Mouse (Mus musculus) cerebellum, postnatal 10 days (tissue): ENCODE measurements around the gene Osbpl3.
A peak's percentile ranks its signal among the peaks of the same experiment; 100 is the strongest.

ENCODE experiments used
- DNase-seq, 2 experiments: peaks; one replicate each; pipeline ENCODE4 v3.0.0; 2021; ENCODE audit warnings: mixed read lengths in 2 of 2

The Osbpl3 gene

DNA sequence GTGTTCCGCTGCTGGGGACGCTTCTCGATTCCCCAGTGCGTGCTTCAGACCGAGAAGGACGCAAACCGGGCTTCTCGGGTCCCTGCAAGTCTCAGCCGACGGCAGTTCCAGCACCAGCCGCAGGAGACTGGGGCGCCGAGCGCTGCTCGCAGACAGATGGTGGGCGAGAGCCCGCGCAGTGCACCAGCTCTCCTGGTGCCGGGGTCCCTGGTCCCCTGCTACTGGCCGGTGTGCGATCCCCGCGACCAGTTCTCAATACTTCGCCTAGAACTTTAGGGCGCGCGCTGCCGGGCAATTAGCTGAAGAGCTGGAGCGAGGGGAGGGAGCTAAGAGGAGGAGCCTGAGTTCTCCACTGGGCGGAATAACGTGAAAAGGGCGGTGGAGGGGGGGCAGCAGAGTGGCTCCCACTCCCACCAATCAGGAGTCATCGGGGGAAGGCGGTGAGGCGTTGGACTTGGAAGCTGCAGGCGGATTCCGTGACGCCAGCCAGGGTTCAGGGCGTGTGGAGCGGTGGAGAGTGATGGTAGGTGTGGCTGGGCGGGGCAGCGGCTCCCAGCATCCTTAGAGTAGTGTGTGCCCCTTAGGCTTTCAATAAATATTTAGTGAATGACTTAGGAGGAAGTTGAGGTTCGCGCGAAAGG, at the start of gene Osbpl3:
Gene Osbpl3 (minus strand): TSS at position 373 of the 641 bp plus-strand sequence.
- peak; percentile 90 to 93 for DNase-seq

DNA sequence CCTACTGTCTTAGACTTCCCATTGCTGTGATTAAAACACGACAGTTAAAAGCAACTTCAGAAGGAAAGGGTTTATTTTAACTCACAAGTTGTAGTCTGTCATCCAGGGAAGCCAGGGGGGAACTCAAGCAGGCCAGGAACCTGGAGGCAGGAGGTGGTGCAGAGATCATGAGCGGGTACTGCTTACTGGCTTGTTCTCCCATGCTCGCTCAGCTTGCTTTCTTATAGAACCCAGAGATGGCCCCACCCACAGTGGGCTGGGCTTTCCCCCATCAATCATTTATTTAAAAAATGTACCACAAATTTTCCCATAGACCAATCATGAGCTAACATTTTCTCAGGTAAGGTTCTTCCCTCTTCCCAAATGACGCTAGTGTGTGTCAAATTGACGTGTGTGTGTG, 49.5 kb upstream of the Osbpl3 start:
- DNase-seq: no peak

DNA sequence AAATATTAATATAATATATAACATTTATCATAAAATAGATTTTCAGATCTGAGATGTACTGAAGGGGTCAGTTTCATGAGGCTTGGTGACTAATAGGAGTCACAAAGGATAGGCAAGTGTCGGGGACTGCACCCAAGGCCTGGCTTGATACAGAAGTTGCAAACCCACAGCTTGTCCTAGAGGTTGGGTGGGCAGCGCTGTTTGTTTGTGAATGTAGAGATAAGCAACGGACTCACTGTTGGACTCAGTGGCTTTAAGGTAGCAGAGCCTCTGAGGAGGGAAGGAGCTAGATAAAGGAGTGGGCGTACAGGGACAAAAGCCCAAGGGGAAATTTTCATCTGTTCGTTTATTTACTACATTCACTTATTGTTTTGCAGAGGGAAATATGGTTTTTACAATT, 48.7 kb upstream of the Osbpl3 start:
- no peak for DNase-seq

DNA sequence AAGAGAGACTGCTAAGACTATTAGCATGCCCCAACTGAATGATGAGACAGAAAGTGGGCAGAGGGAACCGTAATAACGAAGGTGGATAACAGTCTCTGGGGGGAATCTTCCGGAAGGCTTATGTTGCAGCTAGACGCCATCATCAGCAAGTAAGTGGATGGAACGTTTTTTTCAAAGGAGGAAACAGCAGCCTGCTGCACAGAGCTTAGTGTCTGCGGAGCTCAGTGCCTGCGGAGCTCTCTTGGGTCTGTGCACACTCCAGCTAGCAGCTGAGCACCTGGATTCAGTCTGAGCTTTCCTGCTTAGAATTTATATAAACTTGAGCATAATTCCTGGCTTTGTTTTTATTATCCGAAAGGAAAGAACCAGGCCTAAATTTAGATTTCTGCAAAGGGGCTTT, 47.8 kb upstream of the Osbpl3 start:
- DNase-seq: no peak

DNA sequence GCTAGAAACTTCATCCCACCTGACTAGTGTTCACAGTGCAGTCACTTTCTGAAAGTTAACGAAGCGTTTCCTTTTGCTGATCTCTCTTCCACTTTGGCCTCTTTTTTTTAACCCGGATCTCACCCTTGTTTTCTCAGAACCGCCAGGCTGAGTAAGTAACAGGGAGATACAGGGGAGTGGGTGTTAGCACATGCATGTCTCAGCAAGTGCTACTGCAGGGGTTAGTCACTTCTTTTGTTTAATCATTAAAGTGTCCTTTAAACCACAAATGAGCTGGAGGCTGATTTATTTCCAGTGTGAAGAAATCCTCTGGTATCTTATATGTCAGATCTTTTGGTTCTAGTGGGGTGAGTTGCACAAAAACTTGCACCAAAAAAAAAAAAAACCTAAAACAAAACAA, 47.0 kb upstream of the Osbpl3 start:
- no peak for DNase-seq

DNA sequence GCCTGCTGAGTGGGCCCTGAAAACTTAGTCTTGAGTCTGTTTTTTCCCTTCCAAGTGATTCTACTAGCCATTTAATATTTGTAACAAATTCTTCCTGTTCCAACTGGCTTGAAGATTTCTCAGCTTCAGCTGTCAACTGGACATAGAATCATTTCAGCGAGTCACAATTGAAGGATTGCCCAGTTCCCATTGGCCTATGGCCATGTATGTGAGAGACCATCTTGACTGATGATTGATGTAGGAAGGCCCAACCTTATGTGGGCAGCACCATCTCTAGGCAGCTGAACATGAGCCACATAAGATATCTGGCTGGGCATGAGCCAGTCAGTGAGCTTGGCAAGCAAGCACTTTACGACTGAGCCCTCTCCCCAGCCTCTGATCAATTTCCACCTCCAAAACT, 42.3 kb upstream of the Osbpl3 start:
- peak; percentile 82 to 86 for DNase-seq

DNA sequence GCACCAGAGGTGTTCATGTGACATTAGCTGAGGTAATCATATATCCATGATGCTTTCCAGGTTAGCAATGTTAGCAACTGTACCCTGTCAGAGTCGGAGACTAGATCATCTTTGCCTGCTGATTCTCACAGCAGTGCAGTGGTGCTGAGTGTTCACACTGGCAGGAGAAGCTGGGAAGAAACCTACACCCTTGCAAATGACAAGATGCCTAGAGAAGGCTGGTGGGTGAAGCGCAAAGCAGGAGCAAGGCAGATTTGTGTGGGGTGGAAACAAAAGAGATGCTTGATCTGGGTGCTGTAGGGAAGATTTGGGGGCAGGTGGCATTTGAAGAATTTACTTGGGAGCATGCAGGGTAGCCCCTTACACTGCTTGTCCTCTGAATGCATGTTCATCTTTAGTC, 34.5 kb upstream of the Osbpl3 start:
- no peak for DNase-seq

DNA sequence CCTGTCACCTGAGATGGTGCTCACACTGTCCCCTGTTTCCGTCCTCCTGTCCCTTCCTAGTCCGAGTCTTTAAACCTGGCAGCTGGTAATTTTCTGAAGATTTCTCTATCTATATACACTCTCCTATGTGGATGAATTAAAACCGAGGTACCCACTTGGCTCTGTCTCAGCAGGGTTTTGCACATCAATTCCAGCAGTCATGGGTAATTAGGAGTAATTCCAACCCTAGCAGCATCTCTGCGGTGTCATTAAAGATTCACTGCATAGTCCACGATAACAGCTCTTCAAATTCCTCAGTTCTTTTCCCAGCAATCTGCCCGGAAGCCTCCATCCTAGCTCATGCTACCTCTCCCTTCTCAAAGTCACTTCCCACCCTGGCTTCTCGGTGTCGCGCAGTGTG, 33.4 kb upstream of the Osbpl3 start:
- no peak for DNase-seq

DNA sequence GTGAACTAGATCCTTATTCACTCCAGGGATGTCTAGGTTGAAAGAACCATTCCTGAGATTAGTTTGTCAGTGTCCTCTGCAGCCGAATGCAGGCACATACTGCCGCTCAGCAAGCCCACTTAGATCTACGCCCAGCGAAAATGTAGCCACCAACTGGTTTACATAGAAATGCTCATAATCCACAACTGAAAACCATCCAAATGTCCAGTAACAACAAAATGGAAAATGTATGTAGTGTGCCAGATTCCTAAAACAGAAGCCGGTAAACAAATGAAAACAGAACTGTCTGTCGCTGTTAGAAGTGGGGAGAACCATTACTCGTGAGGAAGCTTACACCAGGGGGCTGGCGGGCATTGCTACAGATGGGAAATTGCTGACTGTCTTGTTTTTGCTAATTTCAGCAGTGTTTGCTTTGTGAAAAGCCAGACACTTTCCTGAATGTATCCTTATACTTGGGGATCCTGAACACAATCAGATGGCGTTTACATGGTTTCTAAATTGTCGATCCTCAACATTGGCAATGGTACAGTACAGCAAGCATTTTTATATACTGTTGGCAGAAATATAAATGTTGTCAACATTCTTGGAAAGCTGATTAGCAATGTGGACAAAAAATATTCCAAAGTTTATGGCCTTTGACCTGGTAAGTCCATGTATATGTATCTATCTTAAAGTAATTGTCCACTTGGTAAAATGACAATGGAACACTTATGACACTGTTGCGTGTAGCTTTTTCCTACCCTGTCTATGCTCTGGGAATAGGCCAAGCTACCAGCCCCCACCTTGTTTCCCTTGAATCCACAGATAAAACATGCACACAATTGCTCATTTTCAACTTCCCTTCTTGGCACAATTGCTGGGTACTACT, 30.3 kb upstream of the Osbpl3 start:
- DNase-seq: no peak

DNA sequence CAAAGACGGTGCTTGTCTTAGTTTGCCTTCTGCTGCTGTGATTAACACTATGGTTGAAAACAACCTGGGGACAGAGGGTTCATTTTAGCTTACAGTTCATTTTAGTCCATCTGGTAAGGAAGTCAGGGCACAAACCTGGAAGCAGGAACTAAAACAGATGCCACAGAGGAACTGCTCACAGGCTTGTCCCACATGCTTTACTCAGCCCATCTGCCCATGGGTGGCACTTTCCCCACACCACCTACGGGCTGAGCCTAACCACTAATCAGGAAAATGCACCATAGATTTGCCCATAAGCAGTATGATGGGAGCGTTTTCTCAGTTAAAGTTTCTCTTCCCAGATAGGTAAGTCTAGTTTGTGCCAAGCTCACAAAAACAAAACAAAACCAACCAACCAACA, 27.4 kb upstream of the Osbpl3 start:
- no peak for DNase-seq

DNA sequence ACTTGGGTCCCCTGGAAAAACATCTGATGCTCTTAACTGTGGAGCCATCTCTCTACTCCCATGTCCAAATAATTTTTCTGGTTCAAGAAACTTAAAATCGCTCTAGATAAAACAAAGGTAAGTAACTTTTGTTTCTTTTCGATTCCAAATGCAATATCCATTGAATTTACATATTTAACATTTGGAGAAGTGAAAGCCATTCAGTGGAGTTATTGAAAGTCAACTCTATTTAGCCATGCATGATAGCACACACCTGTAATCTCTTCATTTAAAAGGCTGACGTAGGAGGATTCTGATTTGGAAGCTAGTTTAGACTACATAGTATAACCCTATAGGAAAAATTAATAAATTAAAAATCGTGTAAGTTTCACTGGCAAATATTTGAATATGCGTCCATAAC, 25.5 kb upstream of the Osbpl3 start:
- DNase-seq: no peak

DNA sequence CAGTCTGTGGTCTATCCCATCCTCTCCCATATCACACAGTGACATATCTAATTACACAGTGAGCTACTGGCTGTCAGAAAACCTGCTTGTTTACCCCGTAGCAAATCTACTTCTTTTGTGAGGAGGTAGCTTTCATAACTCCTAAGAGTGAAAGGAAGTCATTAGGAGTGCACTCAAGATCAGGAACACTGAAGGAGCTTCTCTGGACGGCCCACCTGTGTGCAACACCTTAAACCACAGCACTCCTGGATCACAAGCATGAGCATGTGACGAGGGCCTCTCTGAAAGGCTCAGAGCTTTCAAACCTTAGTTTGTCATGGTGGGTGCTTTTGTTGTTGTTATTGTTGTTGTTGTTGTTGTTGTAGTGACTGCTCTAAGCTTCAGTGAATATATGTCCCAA, 10.4 kb upstream of the Osbpl3 start:
- DNase-seq: no peak

DNA sequence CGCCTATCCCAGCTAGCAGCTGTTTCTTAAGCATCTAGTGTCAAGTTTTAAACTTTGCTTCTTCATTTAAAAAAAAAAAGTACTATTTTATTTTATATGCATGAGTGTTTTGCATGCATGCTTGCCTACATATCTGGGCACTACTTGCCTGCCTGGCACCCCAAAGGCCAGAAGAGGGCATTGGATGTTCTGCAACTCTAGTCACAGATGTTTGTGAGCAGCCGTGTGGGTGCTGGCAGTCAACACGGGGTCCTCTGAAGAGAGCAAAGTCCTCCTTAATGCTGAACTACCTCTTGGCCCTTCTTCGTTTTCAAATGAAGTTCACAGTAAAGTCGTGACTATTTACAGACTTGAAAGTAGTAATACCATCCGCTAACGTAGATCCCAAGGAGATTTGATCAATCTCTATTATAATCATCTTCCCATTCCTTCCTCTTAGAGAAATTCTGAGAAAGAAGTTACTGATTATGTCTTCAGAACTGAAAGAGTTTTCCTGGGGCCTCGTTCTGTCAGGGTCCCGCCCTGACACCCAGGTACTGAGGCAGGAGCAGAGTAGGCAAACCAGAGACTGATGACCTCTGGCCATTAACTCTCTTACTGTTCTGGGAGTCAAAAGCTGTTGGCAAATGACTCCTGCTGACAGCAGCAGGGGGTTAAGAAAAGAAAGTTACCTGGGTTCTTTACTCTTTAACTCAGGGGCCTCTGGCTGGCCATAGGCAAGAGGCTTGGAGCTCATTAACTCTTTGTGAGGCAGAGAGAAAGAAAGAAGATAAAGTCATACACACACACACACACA, 8.9 kb upstream of the Osbpl3 start:
- DNase-seq: no peak

DNA sequence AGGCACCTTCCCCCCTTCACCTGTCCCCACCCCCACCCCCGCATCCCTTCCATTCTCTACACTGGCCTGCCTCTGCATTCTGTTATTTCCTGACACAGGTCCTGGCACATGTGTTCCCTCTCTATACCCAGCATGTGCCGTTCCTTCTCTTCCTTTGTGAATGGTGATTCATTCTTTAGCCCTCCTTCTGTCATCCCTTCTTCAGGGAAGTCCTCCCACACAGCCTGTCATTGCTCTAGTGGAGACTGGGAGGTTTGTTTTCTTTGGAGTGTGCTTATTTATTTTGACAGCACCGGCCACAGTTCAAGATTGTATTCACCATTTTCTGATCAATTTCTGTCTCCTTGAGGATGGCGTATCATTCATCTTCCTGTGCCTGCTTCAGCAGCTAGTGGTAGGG, 6.0 kb upstream of the Osbpl3 start:
- DNase-seq: no peak

DNA sequence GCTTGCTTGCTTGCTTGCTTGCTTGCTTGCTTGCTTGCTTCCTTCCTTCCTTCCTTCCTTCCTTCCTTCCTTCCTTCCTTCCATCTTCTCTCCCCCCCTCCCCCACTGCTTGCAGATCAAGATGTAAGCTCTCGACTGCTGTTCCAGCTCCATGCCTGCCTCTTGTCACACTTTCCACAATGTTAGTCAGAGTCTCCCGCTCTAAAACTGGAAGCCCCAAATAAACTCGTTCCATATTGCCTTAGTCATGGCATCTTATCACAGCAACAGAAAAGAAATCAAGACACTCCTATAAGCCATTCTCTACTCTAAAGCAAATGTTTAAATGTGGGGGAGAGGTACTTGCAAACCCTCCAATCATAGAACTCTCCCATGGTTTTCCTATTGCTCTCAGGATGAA, 5.6 kb upstream of the Osbpl3 start:
- no peak for DNase-seq

DNA sequence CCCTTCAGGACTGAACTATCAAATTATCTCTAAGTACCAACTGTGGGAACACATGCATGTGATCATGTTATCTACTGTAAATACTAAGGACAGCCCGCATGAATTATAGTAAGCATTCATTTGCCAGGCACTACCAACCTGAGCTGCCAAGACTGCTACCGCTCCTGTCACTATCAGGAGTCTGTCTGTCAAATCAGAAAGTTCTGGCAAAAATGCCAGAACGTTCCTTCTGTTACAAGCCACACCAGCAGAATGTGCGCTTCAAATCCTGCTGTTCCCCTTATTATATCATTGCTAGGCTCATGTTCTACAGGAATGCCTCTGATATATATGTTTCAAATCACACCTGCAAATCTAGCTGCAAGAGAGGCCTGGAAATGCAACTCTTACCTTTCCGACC, 4.6 kb upstream of the Osbpl3 start:
- DNase-seq: no peak

DNA sequence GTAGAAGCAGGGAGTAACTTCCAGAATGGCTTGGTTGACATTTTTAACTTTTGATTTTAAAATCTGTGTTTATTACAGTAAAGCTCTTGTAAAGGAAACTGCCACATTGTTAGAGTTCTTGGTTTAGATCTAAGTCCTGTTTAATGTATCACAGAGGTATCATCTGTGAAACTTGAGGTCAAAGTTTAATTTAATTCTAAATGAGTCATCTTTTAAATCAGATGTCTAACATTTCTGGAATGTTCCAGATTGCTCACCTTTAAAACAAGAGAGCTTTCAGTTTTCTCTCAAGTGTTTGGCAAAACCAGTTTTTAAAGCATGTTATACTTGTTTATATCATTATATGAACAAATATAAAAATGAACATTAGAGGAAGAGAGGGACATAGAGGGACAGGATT, 4.2 kb upstream of the Osbpl3 start:
- DNase-seq: no peak

DNA sequence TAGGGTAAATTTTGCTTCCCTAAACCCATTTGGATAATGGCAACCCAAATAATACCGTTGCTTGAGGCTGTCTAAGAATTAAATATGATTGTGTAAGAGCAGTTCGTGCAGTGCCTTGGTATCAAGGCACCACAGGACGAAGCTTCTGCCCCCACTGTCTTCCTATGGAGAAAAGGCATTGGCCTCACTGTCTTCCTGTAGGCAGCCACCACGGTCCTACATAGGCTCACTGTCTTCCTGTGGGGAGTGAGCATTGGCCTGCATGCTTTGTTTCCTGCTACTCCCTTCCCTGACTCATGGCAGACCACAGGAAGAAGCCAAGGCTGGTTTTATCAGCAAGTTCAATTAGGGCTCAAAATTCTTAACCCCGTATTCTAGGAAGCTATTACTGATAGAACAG, 3.3 kb upstream of the Osbpl3 start:
- DNase-seq: no peak

DNA sequence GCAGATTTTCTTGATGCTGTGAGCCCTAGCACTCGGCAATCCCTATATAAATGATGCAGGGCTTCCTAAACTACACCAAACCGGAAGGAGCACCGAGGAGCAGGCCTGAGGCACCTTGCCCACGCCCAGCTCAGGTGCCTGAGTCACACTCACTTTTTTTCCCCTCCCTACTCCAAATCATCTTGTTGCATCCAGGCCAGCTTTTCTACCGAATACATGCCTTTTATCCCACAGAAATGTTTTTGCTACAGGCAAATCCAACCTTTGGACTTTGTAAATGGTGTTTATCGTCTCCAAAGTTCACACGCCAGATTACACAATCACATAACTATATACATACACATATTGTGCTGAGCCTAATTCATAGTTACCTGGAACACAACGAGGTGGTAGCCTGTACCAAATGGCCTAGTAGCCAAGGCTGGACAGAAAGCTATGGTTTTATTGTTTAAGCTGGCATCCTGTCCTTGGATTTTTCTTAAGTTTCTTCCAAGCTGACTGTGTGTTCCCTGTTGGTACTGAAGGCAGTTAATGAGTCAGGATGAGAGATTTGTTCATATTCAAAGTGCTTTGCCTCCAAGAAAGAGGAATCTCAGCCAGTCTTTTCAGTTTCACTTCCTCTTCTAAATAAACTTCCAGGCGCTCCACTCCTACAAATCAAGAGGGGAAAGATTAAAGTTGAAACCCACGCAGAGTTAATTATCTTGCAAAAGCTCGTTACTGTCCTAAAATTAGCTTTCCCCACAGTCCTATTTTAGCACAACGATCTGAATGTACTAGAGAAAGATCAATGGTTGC, 1.7 kb upstream of the Osbpl3 start:
- DNase-seq: no peak

DNA sequence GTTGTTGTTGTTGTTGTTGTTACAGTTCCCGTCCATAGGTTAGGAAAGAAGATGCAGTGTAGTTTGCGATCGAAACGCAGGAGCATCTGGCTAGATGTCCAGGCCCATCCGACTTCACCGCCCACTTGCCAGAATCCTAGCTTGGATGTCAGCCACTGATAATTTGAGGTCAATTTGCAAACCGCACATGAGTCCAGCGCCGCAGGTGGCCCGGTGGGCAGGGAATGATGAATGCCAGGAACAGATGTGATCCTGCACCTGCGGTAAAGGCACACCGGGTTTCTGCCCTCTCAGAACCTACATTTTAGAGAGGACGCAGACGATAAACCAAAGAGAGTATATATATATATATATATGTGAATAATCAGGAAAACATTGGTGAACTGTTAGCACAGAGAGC, 705 bp upstream of the Osbpl3 start:
- DNase-seq: peak; percentile 66 to 74

DNA sequence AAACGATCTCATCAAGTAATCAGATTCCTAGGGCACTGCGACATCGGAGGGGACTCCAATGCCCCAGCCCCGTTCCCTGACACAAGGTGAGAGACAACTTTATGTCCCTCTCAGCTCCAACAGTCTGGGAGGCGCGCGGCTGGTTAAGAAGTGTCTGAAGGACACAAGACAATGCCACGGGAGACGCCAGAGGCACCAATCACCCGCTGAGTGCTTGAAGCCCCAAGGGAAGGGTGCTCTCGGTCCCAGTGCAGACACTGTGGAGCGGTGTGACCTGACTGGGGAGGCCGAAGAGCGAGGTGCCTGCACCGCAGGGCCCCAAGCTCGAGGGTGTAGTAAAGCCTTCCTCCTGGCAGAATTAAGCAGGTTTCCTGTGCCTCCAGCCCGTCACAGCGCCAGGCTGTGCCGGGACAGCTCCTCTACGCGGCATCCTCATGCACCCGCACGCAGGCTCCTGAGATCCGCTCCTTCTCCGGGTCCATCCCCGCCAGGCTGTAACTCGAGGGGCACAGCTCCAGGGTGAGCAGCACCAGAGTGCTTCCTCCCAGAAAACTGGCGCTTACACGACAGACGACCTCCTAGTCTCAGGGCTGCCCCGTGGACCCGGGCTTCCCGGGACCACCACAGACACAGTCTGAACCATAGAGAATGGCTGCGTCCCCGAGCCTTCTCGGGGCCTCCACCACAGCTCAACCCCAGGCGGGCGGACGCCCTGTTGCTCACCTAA, 736 bp downstream of the Osbpl3 start:
- peak; percentile 54 to 64 for DNase-seq

DNA sequence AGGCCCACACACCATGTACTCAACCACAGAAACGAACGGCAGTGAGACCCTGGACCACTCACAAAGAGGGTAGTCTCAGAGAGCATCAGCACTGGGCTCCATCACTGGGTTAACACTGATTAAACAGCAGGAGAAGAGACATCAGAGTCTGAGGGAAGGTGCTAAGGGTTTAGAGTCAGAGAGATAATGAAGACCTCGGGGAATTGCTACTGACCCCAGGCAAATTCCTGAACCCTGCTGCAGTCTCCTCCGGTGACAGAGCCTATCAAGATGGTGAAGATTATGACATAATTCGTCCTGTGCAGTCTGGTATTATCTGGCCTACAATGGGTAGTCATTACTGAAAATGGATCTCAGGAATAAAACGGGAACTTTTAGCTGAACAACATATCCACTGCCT, 2.4 kb downstream of the Osbpl3 start:
- no peak for DNase-seq
